Mouse (Mus musculus) Patski (cell line): Measurements from ENCODE around the gene Erc1. TPM values are rescaled to one million over a fixed set of nuclear protein-coding genes. Genes with fewer than 3 reads are reported as not detected.
A peak's percentile ranks its signal among the peaks of the same experiment; 100 is the strongest.
"Not testable (repeated sequence)": the region's sequence is repeated elsewhere in the genome, so short reads cannot be mapped to it uniquely, and the experiment has no call there.

Experiments
- ATAC-seq: fragments of 100-300 bp; one replicate; pipeline ENCODE4 v1.8.0; 2021
- CTCF ChIA-PET: fragments of 350-600 bp; sonication (Branson Sonifier 250); formaldehyde crosslinking; loops from one replicate; lab custom pipeline; 2022; ENCODE audit warnings: inconsistent platforms; lab: Charles Lee
- POLR2A ChIA-PET: fragments of 350-600 bp; sonication (Branson Sonifier 250); formaldehyde crosslinking; loops from one replicate; lab custom pipeline; 2022; ENCODE audit warnings: antibody characterized with exemption, inconsistent platforms; lab: Charles Lee
- DNase-seq: peaks from one replicate; pipeline ENCODE4 v3.0.0-alpha.2; 2011; ENCODE audit warnings: low read depth, low spot score
- H3K27me3 ChIP-seq: fragments of 371-371 bp; one replicate; pipeline ENCODE4 v1.5.1; 2021
- CTCF ChIP-seq: fragments of 100-300 bp; IDR thresholded peaks from one replicate; pipeline ENCODE4 v1.5.1; 2021
- in situ Hi-C: fragments of 300-500 bp; cut with MboI; formaldehyde crosslinking; loops from 3 replicates; pipeline ENCODE4 v1.11.1; 2018; ENCODE audit warnings: low pct_unique_long_range_greater_than_20kb, mixed read lengths
- polyA plus RNA-seq: library from polyadenylated mRNA; unstranded; gene quantifications from one replicate; pipeline ENCODE4 v1.2.3, GENCODE M21; 2021

The Erc1 gene
- polyA plus RNA-seq, 1 experiment from 2014 or later, result 23.3 TPM

- H3K27me3 ChIP-seq, result no peaks in the 10 kb centered on the region
- CTCF ChIA-PET, result interaction anchor here (1.8 kb wide), 2 partner anchors 15 to 198 kb away, joined by 4 to 5 read pairs; no protein-coding TSS in a partner anchor
- DNase-seq, result peak; percentile 19
- no peak for TF ChIP-seq CTCF
- no peak for ATAC-seq
- POLR2A ChIA-PET, result no interaction called here
- in situ Hi-C loops, result no loop called here
Observed at GRCm38 (mm10) chr6:119669746-119670145, 178.2 kb downstream of the Erc1 start.

GRCm38 (mm10) chr6:119662936-119663335, 185.0 kb downstream of the Erc1 start:
- in situ Hi-C loops, result no loop called here
- ATAC-seq, result no peak

DNA sequence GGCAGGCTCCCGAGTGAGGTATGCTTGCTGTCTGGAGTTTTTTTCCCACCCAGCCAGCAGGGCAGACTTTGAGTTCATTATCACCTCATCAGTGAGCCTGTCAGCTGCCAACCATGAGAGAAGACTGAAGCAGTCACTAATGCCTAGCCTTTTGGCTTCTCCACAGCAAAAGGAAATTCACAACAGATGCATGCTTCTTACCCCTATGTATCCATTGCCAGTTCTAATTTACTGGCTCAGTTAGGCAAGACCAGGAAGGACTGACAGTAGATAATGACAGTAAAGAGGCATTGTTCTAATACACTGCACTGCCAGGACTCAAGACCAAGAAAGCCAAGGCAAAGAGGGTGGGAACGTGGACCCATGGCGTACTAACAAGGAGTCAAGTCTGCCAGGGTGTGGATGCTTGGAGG, 186.9 kb downstream of the Erc1 start:
- in situ Hi-C loops, result no loop called here
- no peak for TF ChIP-seq CTCF
- CTCF ChIA-PET, result no interaction called here
- ATAC-seq (no peak), DNase-seq (no peak)
- no peaks in the 10 kb centered on the region for H3K27me3 ChIP-seq
- POLR2A ChIA-PET, result no interaction called here

More at GRCm38 (mm10) chr6:119662936-119663335, 185.0 kb downstream of the Erc1 start:
- ChIA-PET POLR2A (no interaction called here), CTCF (interaction anchor here (1.2 kb wide), 1 partner anchor 12 kb away, joined by 3 read pairs; no protein-coding TSS in a partner anchor)
- no peak for DNase-seq
- no peaks in the 10 kb centered on the region for H3K27me3 ChIP-seq
- TF ChIP-seq CTCF, result no peak

DNA sequence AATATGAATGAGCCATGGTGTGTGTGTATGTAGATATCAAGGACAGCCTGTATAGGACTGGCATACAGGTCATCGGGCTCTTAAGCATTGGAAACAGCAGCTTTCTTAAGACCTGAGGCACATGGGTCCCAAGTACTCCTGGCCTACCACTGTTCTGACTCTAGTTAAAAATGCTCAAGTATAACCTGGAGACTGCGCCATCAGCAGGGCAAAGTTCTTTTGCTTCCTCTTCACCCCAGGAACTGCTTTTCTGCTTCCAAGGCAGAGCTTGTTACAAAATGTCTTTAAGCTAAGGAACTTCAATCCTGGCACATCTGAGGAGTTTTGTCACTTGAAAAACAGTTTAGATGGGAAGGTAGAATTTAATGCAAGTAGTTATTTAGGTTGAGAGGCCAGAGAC, 189.5 kb downstream of the Erc1 start:
- ATAC-seq, result no peak
- no peak for DNase-seq
- H3K27me3 ChIP-seq, result no peaks in the 10 kb centered on the region
- TF ChIP-seq CTCF, result no peak
- ChIA-PET POLR2A (no interaction called here), CTCF (no interaction called here)
- in situ Hi-C loops, result no loop called here

GRCm38 (mm10) chr6:119657418-119658178, 190.4 kb downstream of the Erc1 start:
- DNase-seq (no peak), ATAC-seq (no peak)
- in situ Hi-C loops, result no loop called here
- no peak for TF ChIP-seq CTCF
- POLR2A ChIA-PET, result no interaction called here
- CTCF ChIA-PET, result no interaction called here
- no peaks in the 10 kb centered on the region for H3K27me3 ChIP-seq

DNA sequence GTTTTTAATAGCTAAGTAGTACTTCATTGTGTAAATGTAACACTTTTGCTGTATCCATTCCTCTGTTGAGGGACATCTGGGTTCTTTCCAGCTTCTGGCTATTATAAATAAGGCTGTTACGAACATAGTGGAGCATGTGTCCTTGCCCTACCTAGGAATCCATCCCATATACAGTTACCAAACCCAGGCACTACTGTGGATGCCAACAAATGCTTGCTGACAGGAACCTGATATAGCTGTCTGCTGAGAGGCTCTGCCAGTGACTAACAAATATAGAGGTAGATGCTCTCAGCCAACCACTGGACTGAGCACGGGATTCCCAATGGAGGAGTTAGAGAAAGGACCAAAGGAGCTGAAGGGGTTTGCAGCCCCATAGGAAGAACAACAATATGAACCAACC, 193.2 kb downstream of the Erc1 start:
- in situ Hi-C loops, DNase-seq, H3K27me3 ChIP-seq, POLR2A ChIA-PET, ATAC-seq: not testable (repeated sequence)
- CTCF ChIA-PET, result interaction anchor here (2.0 kb wide), 1 partner anchor 20 kb away, joined by 4 read pairs; no protein-coding TSS in a partner anchor

DNA sequence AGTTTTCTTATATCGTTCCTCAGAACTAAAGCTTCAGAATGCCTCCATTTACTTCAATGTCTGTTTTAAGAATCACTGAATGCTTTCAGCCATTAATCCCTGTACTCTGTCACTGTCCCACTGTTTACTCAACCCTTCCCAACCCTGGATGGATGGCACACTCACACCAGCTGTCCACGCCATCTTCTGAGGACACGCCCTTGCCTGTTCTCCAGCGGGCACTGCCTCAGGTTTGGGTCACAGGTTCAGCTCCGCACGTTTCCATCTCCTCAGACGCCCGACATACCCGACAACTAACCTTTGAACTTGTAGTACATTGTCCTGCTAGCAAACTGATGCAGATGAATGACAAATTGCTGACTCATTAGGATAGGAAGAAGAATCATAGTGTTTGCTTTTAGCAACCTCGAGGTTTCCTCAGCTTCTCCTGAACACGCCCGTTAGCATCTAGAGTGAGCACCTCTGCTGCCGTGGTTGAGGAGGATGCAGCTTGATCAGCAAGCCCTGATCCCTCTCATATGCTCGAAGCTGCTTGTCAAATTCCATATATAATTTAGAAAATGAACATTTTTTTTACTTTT, 204.0 kb downstream of the Erc1 start:
- TF ChIP-seq CTCF, result no peak
- in situ Hi-C loops, result no loop called here
- CTCF ChIA-PET, result interaction anchor here (1.5 kb wide), 2 partner anchors 11 to 30 kb away, joined by 3 to 4 read pairs; no protein-coding TSS in a partner anchor
- no peak for ATAC-seq
- POLR2A ChIA-PET, result no interaction called here
- DNase-seq, result no peak
- H3K27me3 ChIP-seq, result no peaks in the 10 kb centered on the region

- CTCF ChIA-PET, result interaction anchor here (1.5 kb wide), 2 partner anchors 10 to 31 kb away, joined by 3 to 4 read pairs; no protein-coding TSS in a partner anchor
Observed at GRCm38 (mm10) chr6:119643178-119643728, 204.7 kb downstream of the Erc1 start.

DNA sequence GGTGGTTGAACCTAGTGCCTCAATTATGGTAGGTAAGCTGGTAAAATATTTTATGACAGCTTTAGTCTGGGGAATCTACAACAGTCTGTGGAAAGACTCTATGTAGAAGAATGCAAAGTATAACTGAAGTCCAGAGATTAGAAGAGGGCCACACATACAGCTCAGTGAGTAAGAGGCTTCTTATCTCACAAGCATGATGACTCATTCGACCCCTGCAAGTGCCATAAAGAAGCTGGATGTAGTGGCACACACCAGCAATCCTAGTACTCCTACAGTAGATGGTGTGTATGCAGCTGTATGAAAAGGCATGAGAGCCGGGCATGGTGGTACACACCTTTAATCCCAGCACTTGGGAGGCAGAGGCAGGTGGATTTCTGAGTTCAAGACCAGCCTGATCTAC, 205.2 kb downstream of the Erc1 start:
- POLR2A ChIA-PET, result no interaction called here
- no peak for ATAC-seq
- CTCF ChIA-PET, result interaction anchor here (1.5 kb wide), 2 partner anchors 9 to 32 kb away, joined by 3 to 4 read pairs; no protein-coding TSS in a partner anchor
- H3K27me3 ChIP-seq, result no peaks in the 10 kb centered on the region
- no peak for DNase-seq
- TF ChIP-seq CTCF, result no peak
- in situ Hi-C loops, result no loop called here

More at GRCm38 (mm10) chr6:119643178-119643728, 204.7 kb downstream of the Erc1 start:
- in situ Hi-C loops, result no loop called here
- no peaks in the 10 kb centered on the region for H3K27me3 ChIP-seq
- no peak for ATAC-seq
- POLR2A ChIA-PET, result no interaction called here
- TF ChIP-seq CTCF, result no peak
- no peak for DNase-seq

DNA sequence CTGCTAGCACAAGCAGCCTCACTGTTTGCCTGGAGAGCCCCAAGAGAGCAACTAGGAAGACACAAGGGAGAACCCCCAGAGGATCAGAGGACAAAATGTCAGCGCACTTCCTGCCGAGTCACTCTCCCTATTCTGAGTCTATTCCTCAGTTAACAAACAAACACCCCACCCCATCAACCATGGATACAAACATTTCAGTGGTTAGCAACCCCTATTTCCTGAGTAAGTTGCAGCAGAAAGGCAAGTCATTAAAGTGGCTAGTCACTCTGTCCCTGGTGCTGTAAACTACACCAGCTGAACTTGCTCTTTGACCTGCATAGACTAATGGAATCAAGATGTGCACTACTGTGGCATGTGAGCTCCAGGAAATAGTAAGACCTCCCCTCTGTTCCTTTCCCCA, 212.3 kb downstream of the Erc1 start:
- ChIA-PET POLR2A (no interaction called here), CTCF (no interaction called here)
- ATAC-seq, result no peak
- no peak for DNase-seq
- H3K27me3 ChIP-seq, result no peaks in the 10 kb centered on the region
- TF ChIP-seq CTCF, result no peak
- in situ Hi-C loops, result no loop called here

- in situ Hi-C loops, result no loop called here
- POLR2A ChIA-PET, result no interaction called here
Observed at GRCm38 (mm10) chr6:119630622-119631021, 217.3 kb downstream of the Erc1 start.

More at GRCm38 (mm10) chr6:119630622-119631021, 217.3 kb downstream of the Erc1 start:
- H3K27me3 ChIP-seq, result no peaks in the 10 kb centered on the region
- no peak for TF ChIP-seq CTCF
- CTCF ChIA-PET, result no interaction called here
- no peak for ATAC-seq
- DNase-seq, result no peak
